Mouse (Mus musculus): Measurements from ENCODE around the gene Isy1.

Gene Isy1

DNA sequence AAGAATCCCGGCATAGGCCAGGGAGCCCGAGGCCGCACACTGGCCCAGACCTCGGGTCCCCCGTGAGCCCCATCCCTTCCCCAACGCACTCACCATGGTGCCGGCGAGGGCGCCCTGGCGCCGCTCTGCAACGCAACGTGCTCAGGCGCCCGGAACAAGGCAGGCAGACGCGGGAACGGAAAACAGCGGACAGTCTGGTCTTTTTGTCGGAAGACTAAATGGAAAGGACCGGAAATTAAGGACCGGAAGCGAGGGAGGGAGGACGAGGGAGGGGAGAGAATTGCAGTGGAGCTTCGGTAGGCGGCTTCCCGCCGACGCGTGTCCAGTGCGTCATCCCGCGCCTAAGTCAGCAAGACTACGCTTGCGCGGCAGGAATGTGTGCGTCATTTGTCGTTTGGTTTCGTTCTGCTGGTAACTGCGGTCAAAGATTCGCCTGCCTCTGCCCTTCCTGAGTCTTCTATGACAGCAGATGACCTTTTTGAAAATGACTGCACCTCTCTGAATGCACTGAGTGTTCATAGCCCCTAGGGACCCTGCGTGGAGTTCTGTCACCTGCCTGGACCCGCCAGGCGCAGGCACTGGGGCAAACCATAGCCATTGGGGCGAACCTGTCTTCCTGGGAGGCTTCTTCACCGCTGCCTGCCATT, at the start of gene Isy1:
Isy1 (minus strand) TSS at position 248 of the 647 bp plus-strand sequence.
- DNase-seq = peak; percentile 96 to 97

DNA sequence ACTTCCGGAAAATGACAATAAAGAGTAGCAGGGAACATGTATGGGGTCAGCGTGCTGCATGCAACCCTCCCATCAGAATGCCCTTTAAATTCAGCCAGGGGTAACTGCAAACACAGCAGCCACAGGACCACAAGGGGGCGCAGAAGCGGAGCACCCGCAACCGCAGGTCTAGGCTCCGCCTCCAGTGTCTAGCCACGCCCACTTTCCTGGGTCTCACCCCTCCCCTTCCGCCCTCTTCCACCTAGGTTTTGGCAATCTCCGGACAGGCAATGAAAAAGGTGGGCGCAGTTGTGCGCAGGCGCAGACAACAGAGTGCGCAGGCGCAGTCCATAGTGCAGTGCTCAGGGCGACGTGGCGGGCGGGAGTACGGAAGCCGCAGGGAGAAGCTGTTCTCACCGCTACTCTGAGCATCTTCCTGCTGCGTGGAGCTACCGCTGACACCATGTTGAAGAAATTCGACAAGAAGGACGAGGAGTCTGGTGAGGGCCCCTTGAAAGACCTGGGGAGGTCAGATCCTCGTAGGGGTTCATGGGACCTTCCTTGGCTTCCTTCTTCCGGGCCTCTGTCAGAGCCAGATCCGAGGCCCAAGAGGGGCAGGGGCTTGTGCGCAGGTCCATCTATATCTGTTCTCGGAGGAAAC, 49.1 kb upstream of the Isy1 start, which contains the start of gene Copg1:
Copg1 (plus strand) TSS at position 221 of the 640 bp plus-strand sequence.
- peak; percentile 99 to 100 for DNase-seq

DNA sequence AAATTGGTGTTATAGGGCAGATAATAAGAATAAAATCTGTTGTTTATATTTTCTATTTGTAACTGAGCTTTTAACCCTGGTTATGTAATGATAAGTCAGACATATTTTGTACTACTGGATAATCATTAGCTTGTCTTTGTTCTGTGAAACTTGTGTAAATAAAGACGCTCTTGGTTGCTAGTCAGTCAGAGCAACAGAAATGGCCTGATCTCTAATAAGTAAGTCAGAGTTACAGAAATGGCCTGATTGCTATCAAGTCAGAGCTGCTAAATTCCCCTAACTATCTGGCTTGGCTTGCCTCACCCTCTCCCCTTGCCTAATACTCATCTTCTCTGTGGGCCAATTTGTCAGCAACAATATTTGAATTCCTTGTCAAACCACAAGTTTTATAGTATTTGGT, 48.1 kb upstream of the Isy1 start:
- no peak for DNase-seq

DNA sequence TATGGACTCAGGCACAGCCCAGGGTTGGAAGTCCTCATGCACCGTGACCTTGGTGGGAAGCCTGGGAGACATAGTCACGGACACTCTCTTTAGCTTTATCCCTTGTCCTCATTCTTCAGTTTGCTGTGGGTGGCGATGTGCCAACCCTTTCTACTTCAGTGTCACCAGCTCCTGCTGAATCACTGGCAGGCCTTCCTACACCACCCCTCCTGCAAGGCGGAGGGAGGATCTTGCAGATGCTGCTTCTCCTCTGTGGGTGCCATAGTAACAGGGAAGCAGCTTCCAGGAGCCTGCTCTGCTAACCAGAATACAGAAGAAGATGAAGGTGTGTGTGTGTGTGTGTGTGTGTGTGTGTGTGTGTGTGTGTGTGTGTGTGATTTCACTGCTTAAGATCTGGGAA, 44.2 kb upstream of the Isy1 start:
- no peak for DNase-seq

DNA sequence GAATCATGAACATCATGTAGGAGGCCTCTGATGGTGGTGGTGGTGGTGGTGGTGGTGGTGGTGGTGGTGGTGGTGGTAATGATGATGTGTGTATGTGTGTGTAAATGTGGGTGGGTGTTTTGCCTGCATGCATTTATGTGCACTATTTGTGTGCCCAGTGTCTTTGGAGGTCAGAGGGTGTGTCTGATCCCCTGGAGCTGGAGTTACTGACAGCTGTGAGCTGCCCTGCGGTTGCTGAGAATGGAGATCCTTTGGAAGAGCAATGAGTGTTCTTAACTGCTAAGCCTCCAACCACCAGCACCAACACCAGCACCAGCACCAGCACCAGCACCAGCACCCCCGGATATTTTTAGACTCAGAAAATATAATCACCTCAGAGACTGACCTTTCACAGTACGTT, 43.6 kb upstream of the Isy1 start:
- DNase-seq = no peak

DNA sequence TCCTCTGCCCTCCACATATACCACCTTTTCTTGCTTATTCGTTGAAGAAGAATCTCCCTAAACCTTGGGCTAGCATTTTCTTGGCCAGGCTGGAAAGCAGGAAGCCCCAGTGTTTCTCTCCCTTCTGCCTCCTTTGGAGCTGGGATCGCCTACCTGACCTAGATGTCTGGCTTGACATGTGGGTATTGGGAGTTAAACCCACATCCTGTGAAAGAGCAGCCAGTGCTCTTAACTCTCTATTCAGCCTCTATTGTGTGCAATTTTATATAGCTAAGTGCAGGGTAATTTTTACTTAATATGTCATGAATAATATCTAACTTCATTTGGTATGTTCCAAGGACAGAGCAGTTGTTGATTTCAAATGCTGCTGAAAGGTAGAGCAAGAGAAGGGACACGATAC, 41.0 kb upstream of the Isy1 start:
- no peak for DNase-seq

DNA sequence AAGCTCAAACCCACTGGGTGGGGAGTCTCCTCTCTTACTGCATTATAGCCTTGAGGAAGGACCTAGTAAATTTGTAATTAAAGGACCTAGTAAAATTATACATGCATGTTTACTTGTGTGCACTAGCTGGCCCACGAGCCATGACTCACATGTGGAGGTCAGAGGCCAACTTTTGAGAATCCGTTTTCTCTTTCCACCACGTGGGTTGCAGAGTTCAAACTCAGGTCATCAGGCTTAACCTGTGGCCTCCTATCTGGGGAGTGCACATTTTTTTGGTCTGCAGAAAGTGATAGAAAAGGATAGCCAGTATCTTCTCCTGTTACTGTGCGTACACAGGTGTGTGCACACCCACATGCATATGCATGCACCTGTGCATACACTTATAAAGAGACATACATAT, 40.4 kb upstream of the Isy1 start:
- no peak for DNase-seq

DNA sequence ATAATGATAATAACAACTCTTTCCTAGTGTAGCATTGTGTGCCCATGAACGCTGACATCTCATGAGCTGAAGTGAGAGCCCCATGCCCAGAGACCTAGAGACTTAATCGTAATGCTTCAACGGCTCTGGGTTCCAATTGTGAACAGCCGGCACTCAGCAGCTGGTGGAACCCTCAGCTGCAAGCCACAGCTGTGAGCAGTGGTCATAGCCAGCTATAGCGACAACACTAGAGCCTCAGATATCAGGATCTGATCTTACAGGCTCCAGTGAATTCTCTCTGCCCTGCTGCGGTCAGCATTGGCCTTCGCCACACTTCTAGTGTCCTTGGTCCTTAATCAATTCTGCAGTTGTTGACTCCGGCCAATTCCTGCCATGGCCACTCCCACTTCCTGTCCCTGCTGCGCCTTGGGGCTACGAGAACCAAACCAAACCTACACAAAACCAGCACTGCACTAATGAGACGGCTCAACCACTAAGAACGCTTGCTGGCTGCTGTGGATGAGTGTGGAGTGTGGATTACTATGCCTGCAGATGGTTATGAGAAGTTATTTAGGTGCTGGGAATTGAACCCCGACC, 37.6 kb upstream of the Isy1 start:
- peak; percentile 61 to 65 for DNase-seq

DNA sequence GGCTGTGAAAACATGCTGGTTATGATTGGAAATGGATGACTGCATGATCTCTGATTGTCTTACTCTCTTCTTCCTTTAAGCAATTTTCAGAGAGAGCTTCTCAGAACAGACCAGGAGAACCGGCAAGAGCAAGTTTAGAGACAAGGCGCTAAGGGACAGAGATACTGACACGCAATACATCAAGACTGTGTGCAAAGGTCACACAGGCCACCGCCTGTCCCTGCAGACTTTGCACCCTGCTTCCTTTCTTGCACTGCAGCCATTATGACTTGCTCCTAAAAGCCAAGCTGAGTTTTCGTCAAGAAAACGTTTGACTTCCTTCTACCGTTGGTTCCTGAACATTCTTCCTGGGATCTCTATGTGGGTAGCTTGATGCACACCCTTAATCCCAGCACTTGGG, 37.0 kb upstream of the Isy1 start:
- DNase-seq = peak in 1 of 2 experiments; percentile 27

DNA sequence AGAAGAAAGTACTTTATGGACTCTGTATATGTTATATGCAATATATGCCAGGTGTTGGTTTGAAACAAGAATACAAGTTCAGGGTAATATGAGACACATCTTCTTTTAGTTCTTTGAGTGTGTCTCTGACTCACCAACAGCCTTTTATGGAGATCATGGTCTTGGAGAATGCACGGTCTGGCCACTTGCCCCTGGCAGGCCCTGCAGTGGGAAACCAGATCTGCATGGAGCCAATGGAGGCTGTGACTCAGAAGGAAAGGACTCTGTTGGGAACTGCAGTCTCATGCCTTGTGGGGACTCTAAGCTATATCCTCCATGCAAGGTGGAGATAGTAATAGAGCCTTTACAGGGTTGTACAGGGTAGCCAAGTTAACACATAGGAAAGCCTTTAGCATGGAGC, 36.5 kb upstream of the Isy1 start:
- DNase-seq = no peak

DNA sequence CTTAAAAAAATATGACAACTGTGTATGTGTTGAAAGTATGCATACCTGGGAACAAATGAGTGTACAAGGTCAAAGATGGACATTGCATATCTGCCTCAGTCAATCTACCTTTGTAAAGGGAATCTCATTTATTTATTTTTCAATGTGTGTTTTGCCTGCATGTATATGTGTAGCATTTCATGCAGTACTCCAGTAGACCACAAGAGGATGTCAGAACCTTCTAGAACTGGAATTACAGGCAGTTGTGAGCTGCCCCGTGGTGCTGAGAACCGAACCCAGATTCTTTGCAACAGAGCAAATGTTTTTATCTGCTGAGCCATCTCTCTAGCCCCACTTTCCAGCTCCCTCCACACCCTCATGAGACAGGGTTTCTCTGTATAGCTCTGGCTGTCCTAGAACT, 35.4 kb upstream of the Isy1 start:
- DNase-seq = no peak

DNA sequence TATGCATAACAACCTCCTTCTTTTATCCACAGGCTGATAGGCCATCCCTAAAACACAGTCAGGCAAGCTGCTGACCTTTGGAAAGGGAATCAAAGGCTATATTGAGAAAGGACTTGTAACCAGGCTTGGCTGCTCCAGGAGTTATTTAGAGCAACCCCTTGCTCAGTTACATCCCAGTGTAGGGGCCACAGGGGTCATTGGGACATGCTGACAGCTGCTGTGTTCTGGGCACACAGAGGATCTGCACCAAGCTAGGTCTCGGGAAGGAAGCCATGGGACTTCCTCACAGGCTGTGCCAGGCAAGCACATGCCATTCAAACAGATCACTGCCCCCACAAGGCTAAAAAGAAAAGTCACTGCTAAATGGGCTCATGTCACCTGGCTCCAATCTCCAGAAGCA, 34.5 kb upstream of the Isy1 start:
- DNase-seq = peak; percentile 32 to 43

DNA sequence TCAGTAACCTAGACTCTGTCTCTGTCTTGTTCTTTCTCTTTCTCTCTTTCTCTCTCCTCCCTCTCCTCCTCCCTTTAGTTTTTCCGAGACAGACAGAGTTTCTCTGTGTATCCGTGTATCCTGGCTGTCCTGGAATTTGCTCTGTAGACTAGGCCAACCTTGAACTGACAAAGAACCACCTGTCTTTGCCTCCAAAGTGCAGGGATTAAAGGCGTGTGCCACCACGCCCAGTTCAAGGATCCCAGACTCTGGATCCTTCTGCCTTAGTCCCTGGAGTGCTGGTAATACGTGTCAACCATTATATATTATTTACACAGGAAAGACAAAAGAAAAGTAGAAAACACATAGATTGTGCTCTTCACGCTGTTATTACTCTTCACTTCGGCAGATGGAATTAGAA, 32.6 kb upstream of the Isy1 start:
- DNase-seq = no peak

DNA sequence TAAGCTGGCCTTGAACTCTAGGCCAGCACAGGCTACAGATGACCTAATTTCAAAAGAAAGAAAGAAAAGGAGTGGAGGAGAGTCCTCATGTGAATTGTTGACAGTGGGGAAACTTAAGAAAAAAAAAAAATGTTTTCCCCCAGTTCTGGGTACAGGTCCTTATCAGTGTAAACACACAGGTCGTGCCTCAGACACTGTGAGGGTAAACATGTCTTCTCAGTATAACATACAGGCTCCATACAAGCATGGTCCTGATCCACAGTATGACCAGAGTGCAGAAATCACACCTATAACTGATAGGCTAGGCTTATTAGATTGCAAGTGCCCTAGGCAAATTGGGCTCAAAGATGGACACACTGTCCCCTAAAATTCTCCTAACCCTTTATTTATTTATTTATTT, 31.8 kb upstream of the Isy1 start:
- no peak for DNase-seq

DNA sequence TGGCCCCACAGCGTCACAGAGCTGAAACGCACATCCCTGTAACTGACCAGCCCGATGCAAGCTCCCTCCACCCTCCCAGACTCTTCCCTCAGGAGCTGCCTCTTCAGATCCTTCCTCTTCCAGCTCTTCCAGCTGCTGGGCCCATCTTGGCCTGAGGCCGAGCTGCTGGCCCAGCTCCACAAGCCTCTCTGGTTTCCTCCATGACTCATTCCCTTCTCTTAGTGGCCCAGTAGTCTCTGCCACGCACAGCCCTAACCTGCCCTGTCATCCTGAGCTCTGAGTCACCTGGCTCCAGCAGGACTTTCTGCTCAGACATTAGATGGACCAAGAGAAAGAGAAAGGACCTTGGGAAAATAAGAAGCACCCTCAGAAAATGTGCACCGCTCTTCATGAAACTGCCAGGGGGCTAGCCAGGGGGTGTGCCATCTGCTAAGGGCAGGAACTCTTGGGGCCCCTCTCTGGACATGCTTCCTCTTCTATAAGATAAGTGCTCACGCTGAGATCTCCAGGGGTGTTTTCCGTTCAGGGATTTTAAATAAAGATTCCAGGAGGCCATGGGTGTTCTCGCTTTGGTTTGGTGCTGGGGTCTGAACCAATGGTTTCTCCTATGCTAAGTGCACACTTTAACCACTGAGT, 30.4 kb upstream of the Isy1 start:
- peak; percentile 44 to 49 for DNase-seq

DNA sequence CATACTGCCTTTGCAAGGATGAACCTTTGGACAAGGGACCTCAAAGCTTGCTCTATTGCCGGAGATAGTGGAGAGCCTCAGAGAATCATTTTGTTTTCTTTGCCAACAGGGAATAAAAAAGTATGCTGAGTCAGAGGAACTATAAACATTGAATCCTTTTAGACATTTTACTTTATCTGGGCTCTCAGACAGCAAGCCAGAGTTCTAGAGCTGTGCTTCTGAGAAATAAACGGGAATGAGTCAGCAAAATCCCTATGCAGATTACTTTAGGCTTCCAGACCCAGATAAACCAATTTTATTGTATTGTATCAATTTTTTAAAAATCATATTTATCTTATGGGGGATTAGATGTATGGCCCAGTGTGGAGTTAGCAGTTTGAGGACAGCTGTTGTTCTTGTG, 28.7 kb upstream of the Isy1 start:
- DNase-seq = no peak

DNA sequence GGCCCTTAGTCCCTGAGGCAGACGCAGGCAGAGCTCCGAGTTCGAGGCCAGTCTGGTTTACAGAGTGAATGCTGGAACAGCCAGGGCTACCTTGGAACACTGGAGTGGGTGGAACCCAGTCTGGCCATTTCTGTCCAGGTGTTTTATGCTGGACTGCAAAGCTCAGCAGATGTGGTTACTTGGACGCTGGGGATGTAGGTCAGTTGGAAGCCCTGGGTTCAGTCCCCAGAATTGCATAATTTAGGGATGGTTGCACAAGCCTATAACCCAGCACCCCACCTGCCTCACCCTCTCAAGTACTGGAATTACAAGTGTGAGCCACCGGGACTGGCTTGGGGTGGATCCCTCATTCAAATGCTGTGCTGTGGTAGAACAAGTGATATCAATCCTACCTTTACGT, 27.6 kb upstream of the Isy1 start:
- DNase-seq = no peak

DNA sequence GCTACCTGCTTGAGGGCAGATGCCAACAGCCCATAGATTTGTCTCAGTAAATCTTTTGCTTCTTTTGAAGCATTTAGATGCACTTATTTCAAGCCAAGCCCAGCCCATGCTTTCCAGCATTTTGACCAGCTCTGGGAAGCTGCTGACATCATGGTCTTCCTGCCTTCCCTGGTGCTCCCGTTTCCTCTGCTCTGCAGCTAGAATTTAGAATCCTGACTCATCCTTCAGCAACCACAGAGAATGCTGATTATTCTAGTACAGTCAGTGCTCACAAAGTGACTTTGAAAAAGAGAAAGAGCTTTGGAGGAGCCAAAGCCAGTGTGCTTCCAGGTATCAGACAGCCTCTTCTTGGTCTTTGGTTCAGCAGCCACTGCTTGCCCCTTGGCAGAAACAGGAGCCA, 18.5 kb upstream of the Isy1 start:
- DNase-seq = no peak

DNA sequence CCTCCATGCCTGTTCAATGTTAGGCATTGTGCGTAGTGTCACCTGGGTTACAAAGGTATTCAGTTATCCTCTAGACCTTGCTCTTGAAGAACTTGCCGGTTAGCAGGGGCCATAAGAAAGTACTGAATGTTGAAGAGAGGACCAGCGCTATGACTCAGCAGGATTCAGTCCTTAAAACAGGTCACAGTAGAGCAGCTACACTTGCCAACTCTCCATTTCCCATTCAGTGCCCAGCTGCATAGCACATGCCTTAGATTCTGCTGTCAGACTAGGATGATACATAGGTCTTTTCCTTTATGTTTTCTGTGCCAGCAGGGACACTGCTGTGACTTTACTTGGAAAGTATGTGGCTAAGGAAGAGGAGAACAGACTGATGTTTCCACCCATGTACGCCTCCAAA, 14.8 kb upstream of the Isy1 start:
- peak in 1 of 2 experiments; percentile 28 for DNase-seq

DNA sequence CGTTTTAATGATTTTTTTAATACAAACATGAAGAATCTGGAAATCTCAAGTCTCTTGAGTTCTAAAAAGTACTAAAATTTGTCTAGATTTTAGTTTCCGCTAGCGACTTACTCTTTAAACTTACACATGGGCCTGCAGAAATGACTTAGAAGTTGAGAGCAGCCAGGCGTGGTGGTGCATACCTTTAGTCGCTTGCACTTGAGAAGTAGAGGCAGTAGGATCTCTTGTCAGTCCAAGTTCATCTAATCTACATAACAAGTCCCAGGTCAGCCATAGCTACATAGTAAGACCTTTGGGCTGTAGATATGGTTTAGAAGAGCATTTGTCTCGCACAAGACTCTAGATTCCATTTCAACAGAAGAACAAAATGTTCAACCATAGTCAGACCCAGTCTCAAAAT, 13.3 kb upstream of the Isy1 start:
- DNase-seq = no peak

DNA sequence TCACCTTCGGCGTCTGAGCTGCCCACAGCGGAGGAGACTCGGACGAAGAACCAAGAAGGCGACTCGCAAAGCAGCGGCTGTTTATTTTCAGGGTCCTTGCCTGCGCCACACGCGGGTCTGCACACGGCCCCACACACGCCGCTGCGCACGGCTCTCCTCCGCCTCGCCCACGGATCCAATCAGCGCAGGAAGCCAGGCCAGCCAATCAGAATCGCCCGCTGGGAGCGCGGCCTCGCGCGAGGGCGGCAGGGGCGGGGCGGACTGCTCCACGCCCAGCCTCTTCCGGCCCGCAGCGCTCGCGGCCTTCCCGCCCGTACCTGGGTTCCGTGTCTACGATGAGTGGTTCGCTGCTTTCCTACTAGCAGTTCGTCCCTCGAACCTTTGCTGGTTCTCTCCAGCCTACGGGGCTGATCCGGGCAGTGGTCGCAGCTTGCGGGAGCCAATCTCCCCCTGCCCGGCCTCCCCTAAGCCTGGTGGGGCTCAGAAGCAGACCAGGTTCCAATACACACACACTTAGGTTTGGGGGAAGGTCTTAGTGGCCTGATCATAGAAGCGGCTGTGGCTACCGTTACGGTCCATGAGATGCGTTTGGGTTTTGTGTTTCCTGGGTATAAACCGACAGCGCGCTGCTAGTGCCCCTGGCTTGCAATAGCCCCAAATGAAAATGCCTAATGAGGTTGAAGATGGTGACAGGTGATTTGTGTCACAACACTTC, 12.5 kb upstream of the Isy1 start, which contains the start of gene Cnbp:
Cnbp (minus strand) TSS at position 207 of the 715 bp plus-strand sequence.
- peak; percentile 95 for DNase-seq

DNA sequence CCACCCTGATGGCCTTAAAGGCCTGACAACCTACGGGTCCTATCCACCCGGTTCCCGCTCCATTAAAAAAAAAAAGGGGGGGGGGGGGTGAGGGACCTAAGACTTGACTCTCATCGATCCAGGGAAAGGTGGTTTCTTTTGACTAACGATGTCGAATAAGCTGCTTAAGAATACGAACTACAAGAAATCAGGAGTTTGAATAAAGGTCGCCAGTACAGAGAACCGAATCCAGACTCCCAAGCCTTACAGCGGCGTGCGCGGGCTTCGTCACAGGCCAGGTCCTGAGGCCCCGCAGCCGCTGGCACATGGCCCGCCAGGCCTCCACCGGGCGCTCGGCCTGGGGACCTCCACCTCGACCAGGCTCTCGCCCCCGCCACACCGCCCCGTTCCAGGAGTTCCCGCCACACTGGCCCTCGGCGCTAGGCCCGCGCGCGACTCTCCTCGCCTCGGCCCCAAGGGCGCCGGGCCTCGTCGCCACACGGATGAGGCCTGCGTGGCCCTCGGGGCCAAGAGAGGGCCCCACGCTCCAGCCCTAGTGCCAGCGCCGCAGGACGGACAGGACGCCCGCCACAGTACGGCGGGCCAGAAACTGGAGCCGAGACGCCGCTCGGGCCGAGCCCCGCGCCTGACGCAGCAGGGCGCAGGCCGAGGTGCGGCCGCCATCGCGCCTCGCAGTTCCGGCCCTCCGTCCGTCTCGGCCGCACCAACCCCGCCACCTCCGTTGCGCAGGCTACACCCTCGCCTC, 11.7 kb upstream of the Isy1 start:
- peak; percentile 26 to 51 for DNase-seq

DNA sequence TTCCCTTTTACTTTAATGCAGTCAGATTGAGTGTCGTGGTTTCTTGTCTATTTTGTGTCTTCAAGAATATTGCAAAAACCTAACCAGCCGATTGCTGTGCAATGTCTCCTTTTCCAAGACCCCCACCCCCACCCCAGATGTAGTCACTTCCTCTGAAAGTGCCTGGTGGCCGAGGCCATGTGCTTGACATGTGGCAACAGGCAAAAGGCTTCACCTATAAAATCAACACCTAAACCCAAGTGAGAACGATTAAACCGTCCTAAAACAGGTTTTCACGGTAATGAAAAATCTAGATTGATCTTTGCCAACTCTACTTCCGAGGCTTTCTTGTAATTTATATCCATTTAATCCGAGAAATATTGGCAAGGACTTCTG, 11.2 kb upstream of the Isy1 start:
- DNase-seq = no peak
